Mouse (Mus musculus) midbrain, embryonic 14.5 days (tissue): Measurements from ENCODE around the gene Hist1h2bg. TPM values are rescaled to one million over a fixed set of nuclear protein-coding genes. Genes with fewer than 3 reads are reported as not detected.
A peak's percentile ranks its signal among the peaks of the same experiment; 100 is the strongest.
"Not testable (repeated sequence)": the region's sequence is repeated elsewhere in the genome, so short reads cannot be mapped to it uniquely, and the experiment has no call there.

Experiments
- ATAC-seq: fragments of 200-750 bp; cut with Nextera tagmentation; 2 replicates; pipeline ENCODE4 v1.8.0; 2017; ENCODE audit warnings: moderate number of reproducible peaks, moderate library complexity; ENCODE audit not compliant: low FRiP score, low TSS enrichment
- DNase-seq: peaks from one replicate; pipeline ENCODE4 v3.0.0-alpha.2; 2015
- H3K27ac ChIP-seq: fragments of 300-500 bp; sonication (generic); replicated peaks from 2 replicates; pipeline ENCODE4 v1.5.1; 2014; ENCODE audit warnings: mild to moderate bottlenecking, low read depth, low read length, moderate library complexity
- H3K27me3 ChIP-seq: fragments of 300-500 bp; sonication (generic); 2 replicates; pipeline ENCODE4 v1.6.1; 2014; ENCODE audit warnings: low read length, control low read depth, mixed read lengths; ENCODE audit not compliant: control insufficient read depth, insufficient read depth
- H3K36me3 ChIP-seq: fragments of 300-500 bp; sonication (generic); 2 replicates; pipeline ENCODE4 v1.6.1; 2014; ENCODE audit warnings: low read length, control low read depth; ENCODE audit not compliant: control insufficient read depth, insufficient read depth
- H3K4me1 ChIP-seq: fragments of 300-500 bp; sonication (generic); 2 replicates; pipeline ENCODE4 v1.6.1; 2014; ENCODE audit warnings: mild to moderate bottlenecking, antibody characterized with exemption, low read length, control low read depth; ENCODE audit not compliant: control insufficient read depth, insufficient read depth
- H3K4me2 ChIP-seq: fragments of 300-500 bp; sonication (generic); 2 replicates; pipeline ENCODE4 v1.6.1; 2014; ENCODE audit warnings: mild to moderate bottlenecking, low read length, moderate library complexity
- H3K4me3 ChIP-seq: fragments of 300-500 bp; sonication (generic); replicated peaks from 2 replicates; pipeline ENCODE4 v1.5.1; 2014; ENCODE audit warnings: low read depth, low read length
- H3K9ac ChIP-seq: fragments of 300-500 bp; sonication (generic); replicated peaks from 2 replicates; pipeline ENCODE4 v1.6.1; 2014; ENCODE audit warnings: mild to moderate bottlenecking, low read length, moderate library complexity
- H3K9me3 ChIP-seq: fragments of 300-500 bp; sonication (generic); 2 replicates; pipeline ENCODE4 v1.6.1; 2016; ENCODE audit warnings: low read length, control low read depth, mixed read lengths; ENCODE audit not compliant: control insufficient read depth
- WGBS: fragments of 180-500 bp; shearing (Covaris S2); extraction: QIAGEN DNeasy Blood & Tissue Kit; methylation state at CpG from one replicate; pipeline ENCODE4 v1.1.7; 2014; 5-methylcytosine and 5-hydroxymethylcytosine counted together
- polyA plus RNA-seq: library from polyadenylated mRNA; unstranded; fragments of >200 nt; fragmentation: Nextera tagmentation; extraction: Ambion mirVana; gene quantifications from 2 replicates; pipeline ENCODE4 v1.2.1, GENCODE M21; 2014

Hist1h2bg gene
- polyA plus RNA-seq, 1 experiment from 2014 or later = 1.4 TPM

DNA sequence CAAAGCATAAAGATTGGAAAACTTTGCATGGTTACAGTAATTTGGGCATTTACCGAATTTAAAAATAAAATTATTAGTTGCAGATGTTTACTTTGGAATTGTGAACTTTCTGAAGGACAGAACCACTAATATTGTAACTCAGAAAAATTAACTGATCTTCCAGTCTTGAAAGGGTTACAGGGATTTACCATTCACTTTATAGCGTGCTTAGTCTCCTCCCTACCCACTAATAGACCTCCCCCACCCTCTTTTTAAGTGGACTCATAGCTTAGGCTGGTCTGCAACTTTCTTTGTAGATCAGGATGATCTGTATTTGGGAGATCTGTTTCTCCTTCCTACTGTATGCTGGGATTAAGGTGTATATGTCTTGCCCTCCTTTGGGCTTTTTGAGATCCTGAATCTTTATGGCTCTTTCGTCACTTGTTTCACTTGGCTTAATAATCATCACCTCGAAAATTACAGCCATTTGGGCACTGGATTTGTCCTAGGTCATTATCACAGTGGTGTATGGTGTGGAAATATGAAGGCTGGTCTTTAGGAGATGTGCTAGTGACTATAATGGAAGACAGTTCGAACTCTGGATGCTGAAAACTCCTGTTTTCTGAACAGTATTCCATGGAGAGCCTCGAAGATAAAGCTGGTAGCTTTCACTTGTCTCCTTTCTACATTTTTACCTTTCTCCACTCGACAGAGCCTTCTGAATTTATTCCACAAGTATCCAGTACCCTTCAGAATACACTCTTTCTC lies 34.9 kb upstream of the Hist1h2bg start:
- Histone ChIP-seq H3K4me1 (peaks cover 33% of the 10 kb centered on the region), H3K4me3 (peak overlapping the region; percentile 45), H3K4me2 (peak overlapping the region; percentile 79), H3K9me3 (no peaks in the 10 kb centered on the region), H3K27ac (no peak overlapping the region), H3K36me3 (no peaks in the 10 kb centered on the region), H3K27me3 (no peaks in the 10 kb centered on the region), H3K9ac (no peak overlapping the region)
- no peak for DNase-seq
- no peak for ATAC-seq
- 18% methylated on average over 7 of the region's 7 CpGs for WGBS

DNA sequence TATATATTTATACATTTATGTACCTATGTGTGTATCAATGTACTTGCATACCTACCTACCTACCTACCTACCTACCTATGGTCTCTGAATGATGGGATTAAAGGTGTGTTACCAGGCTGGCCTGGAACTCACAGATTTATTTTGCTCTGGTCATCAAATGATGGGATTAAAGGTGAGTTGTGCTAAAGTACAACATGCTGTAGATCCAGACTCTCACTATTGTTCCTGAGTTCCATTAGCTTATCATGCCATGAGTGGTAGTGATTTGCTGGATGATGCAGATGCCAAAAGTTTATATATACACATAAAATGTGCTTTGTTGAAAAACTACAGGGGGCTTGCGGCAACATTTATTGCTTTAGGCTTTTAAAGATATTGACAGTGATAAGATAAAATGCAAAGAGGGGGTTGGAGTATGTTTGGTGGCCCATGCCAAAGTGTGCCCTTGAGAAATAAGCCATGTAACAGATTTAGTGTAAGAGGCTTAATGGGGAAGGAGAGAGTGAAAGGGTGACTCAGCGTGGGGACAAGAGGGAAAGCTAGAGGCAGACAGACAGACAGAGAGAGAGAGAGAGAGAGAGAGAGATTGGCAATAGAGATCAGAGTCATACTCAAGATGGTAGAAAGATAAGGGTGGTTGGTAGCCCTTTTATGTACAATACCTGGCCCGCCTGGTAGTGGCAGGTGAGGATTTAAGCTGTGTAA lies 34.0 kb upstream of the Hist1h2bg start:
- Histone ChIP-seq H3K4me1 (peaks cover 29% of the 10 kb centered on the region), H3K36me3 (no peaks in the 10 kb centered on the region), H3K4me3 (no peak overlapping the region), H3K27me3 (no peaks in the 10 kb centered on the region), H3K9ac (no peak overlapping the region), H3K4me2 (peak overlapping the region; percentile 79), H3K27ac (no peak overlapping the region), H3K9me3 (no peaks in the 10 kb centered on the region)
- DNase-seq (no peak), ATAC-seq (no peak)
- 77% methylated on average over 3 of the region's 3 CpGs for WGBS

DNA sequence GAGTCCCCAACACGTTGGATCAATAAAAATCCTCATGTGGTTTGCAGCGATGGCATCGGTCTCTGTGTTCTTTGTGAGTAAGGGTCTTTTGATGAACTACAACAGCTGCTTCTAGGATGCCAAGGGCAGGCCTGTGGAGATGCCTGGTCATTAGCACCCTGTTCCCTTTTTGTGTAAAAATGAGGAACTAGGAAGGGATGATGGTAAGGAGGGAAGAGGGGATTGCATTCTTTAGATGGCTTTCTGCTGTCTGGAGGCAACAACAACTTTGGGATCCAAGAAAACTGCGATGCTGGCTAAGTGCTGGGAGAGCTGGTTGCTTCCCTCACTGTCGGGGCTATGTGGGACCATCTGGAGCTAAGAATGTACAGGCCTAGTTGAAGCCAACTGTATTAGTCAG lies 32.9 kb upstream of the Hist1h2bg start:
- no peak for ATAC-seq
- Histone ChIP-seq H3K9ac (no peak overlapping the region), H3K4me3 (no peak overlapping the region), H3K36me3 (no peaks in the 10 kb centered on the region), H3K4me1 (peaks cover 18% of the 10 kb centered on the region), H3K9me3 (no peaks in the 10 kb centered on the region), H3K4me2 (no peak overlapping the region), H3K27me3 (no peaks in the 10 kb centered on the region), H3K27ac (no peak overlapping the region)
- 80% methylated on average over 5 of the region's 5 CpGs for WGBS
- DNase-seq = no peak

DNA sequence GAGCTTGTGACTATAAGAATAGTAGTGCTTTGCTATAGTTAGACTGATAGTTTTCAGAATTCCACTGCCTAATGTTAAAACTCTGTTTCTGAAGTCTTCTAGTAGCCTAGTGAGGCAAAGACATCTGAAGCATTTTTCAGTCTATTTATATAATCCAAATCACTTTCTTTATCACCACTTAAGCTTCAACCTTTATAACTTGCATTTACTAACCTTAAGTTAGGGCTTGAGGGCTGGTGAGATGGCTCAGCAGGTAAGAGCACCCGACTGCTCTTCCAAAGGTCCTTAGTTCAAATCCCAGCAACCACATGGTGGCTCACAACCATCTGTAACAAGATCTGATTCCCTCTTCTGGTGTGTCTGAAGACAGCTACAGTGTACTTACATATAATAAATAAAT lies 31.4 kb upstream of the Hist1h2bg start:
- not testable (repeated sequence) for H3K4me2 ChIP-seq, H3K4me3 ChIP-seq, H3K36me3 ChIP-seq, H3K4me1 ChIP-seq, H3K9me3 ChIP-seq, DNase-seq, H3K27me3 ChIP-seq, H3K27ac ChIP-seq, H3K9ac ChIP-seq, ATAC-seq
- WGBS = 79% methylated on average over 1 of the region's 1 CpGs

DNA sequence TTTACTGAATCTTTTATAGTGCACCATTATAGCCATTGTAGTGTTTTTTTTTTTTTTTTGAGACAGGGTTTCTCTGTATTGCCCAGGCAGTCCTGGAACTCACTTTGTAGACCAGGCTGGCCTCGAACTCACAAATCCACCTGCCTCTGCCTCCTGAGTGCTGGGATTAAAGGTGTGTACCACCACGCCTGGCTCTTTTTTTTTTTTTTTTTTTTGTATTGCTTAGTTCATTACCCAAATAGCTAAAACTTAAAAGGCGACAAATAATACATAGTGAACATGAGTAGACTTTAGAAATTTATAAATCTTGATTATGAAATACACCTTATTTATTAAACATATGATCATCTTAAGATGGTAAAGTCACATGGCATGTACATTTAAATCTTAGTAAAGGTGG lies 29.7 kb upstream of the Hist1h2bg start:
- H3K27me3 ChIP-seq = no peaks in the 10 kb centered on the region
- 87% methylated on average over 3 of the region's 3 CpGs for WGBS
- H3K4me2 ChIP-seq = no peak overlapping the region
- no peak for DNase-seq
- H3K27ac ChIP-seq = no peak overlapping the region
- H3K4me3 ChIP-seq = no peak overlapping the region
- 0 out of 2 replicates have a peak, but pooled peaks cover 7% of the 10 kb centered on the region for H3K4me1 ChIP-seq
- ATAC-seq = no peak
- no peaks in the 10 kb centered on the region for H3K9me3 ChIP-seq
- H3K9ac ChIP-seq = no peak overlapping the region
- H3K36me3 ChIP-seq = no peaks in the 10 kb centered on the region

DNA sequence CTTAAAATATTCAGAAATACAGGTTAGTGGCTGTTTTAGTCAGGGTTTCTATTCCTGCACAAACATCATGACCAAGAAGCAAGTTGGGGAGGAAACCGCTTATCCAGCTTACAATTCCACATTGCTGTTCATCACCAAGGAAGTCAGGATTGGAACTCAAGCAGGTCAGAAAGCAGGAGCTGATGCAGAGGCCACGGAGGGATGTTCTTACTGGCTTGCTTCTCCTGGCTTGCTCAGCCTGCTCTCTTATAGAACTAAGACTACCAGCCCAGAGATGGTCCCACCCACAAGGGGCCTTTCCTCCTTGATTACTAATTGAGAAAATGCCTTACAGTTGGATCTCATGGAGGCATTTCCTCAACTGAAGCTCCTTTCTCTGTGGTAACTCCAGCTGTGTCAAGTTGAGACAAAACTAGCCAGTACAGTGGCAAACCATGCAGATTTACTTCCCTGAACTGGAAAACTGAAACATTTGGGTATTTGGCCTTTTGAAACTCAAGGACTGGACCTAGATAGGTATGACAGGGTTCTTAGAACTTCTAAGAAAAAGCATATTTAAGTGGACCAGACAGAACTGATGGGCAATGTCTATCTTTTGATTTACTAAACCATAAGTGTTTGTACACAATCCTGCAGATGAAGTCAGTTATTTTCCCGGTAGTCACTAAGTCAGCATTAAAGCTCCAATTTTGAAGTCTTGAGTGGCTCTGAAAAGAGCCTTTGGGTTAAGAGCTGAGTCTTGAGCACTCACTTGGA lies 28.8 kb upstream of the Hist1h2bg start:
- DNase-seq, H3K9me3 ChIP-seq, H3K36me3 ChIP-seq, ATAC-seq, H3K27me3 ChIP-seq, H3K4me1 ChIP-seq: not testable (repeated sequence)
- H3K4me2 ChIP-seq = peak overlapping the region; percentile 85
- H3K4me3 ChIP-seq = peak overlapping the region; percentile 39
- H3K9ac ChIP-seq = peak overlapping the region; percentile 27; the same call in 1 of the 2 replicates
- 2% methylated on average over 3 of the region's 3 CpGs for WGBS
- 0 out of 2 replicates have a peak overlapping the region, but pooled peaks have one; percentile 70 for H3K27ac ChIP-seq

DNA sequence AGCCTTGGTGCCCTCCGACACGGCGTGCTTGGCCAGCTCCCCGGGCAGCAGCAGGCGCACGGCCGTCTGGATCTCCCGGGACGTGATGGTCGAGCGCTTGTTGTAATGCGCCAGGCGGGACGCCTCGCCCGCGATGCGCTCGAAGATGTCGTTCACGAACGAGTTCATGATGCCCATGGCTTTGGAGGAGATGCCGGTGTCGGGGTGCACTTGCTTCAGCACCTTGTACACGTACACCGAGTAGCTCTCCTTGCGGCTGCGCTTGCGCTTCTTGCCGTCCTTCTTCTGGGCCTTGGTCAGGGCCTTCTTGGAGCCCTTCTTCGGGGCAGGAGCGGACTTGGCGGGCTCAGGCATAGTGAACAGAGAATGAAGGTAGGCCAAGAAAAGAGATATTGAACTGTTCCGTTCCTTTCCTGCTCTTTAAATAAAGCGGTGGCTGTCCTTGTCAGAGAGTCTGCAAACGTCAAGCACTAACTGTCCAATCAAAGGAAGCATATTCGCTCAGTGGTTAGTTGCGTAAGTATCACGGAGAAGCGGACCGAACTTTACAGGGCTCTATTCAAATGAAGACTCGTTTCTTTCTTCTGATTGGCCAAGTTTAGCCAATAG lies 28.1 kb upstream of the Hist1h2bg start, which contains the start of gene Hist1h2bh:
TSS of gene Hist1h2bh (minus strand) at position 394 of the 609 bp plus-strand sequence.
- DNase-seq (peak; percentile 87), ATAC-seq (peak; percentile 87)
- Histone ChIP-seq H3K9ac (peak within 1 kb of the TSS; percentile 34; the same call in 1 of the 2 replicates), H3K27ac (peak within 1 kb of the TSS; percentile 76), H3K4me2 (peak within 1 kb of the TSS; percentile 85), H3K4me3 (peak within 1 kb of the TSS; percentile 45)
- not testable (repeated sequence) for H3K36me3 ChIP-seq, H3K27me3 ChIP-seq, H3K9me3 ChIP-seq, H3K4me1 ChIP-seq
- WGBS = 0% methylated on average over 34 of the region's 42 CpGs
